Mouse (Mus musculus): ENCODE measurements around the gene Fxr2.
"Not testable (repeated sequence)": the region's sequence is repeated elsewhere in the genome, so short reads cannot be mapped to it uniquely, and the experiment has no call there.

The Fxr2 gene

GRCm38 (mm10) chr11:69610899-69611298 lies 21.9 kb upstream of the Fxr2 start:
- DNase-seq (ENCODE audit: low spot score in 2 of 2): no peak

GRCm38 (mm10) chr11:69613553-69614256 lies 19.1 kb upstream of the Fxr2 start:
- peak; percentile 71 to 85 for DNase-seq (ENCODE audit: low spot score in 2 of 2)

- DNase-seq (ENCODE audit: low spot score in 2 of 2): not testable (repeated sequence)
These were observed 18.6 kb upstream of the Fxr2 start for GRCm38 (mm10) chr11:69614257-69614588.

GRCm38 (mm10) chr11:69616781-69617180 lies 16.0 kb upstream of the Fxr2 start:
- DNase-seq (ENCODE audit: low spot score in 2 of 2): no peak

GRCm38 (mm10) chr11:69617805-69618204 lies 15.0 kb upstream of the Fxr2 start, which contains the start of gene Shbg:
Gene Shbg (minus strand): TSS chr11:69617905.
- no peak for DNase-seq (ENCODE audit: low spot score in 2 of 2)

- DNase-seq (ENCODE audit: low spot score in 2 of 2): no peak
These were observed 12.3 kb upstream of the Fxr2 start for GRCm38 (mm10) chr11:69620394-69621081.

GRCm38 (mm10) chr11:69621571-69622268 lies 11.1 kb upstream of the Fxr2 start, which contains the start of gene Sat2:
Gene Sat2 (plus strand): TSS chr11:69622024.
- DNase-seq (ENCODE audit: low spot score in 2 of 2): peak; percentile 53 to 70

- DNase-seq (ENCODE audit: low spot score in 2 of 2): no peak
These were observed 10.4 kb upstream of the Fxr2 start for GRCm38 (mm10) chr11:69622406-69622805.

GRCm38 (mm10) chr11:69623006-69623405 lies 9.8 kb upstream of the Fxr2 start:
- no peak for DNase-seq (ENCODE audit: low spot score in 2 of 2)

GRCm38 (mm10) chr11:69624339-69624738 lies 8.5 kb upstream of the Fxr2 start:
- DNase-seq (ENCODE audit: low spot score in 2 of 2): not testable (repeated sequence)

GRCm38 (mm10) chr11:69628286-69628685 lies 4.5 kb upstream of the Fxr2 start:
- peak; percentile 35 to 62 for DNase-seq (ENCODE audit: low spot score in 2 of 2)

- no peak for DNase-seq (ENCODE audit: low spot score in 2 of 2)
These were observed 3.0 kb upstream of the Fxr2 start for GRCm38 (mm10) chr11:69629802-69630201.

GRCm38 (mm10) chr11:69633128-69633866 lies 507 bp downstream of the Fxr2 start:
- peak in 1 of 2 experiments; percentile 76 for DNase-seq (ENCODE audit: low spot score in 2 of 2)

GRCm38 (mm10) chr11:69635471-69635870 lies 2.7 kb downstream of the Fxr2 start:
- DNase-seq (ENCODE audit: low spot score in 2 of 2): no peak

- DNase-seq (ENCODE audit: low spot score in 2 of 2): no peak
These were observed 13.1 kb downstream of the Fxr2 start for GRCm38 (mm10) chr11:69645860-69646259.

GRCm38 (mm10) chr11:69653399-69653798 lies 20.6 kb downstream of the Fxr2 start:
- DNase-seq (ENCODE audit: low spot score in 2 of 2): no peak

- DNase-seq (ENCODE audit: low spot score in 2 of 2): no peak
These were observed 22.0 kb downstream of the Fxr2 start for GRCm38 (mm10) chr11:69654760-69655159.

- peak; percentile 27 to 58 for DNase-seq (ENCODE audit: low spot score in 2 of 2)
These were observed 22.7 kb downstream of the Fxr2 start, which contains the start of gene Sox15 for GRCm38 (mm10) chr11:69655264-69656064. Gene Sox15 (plus strand): TSS chr11:69655314.

GRCm38 (mm10) chr11:69656065-69656455 lies 23.3 kb downstream of the Fxr2 start:
- DNase-seq (ENCODE audit: low spot score in 2 of 2): no peak

- DNase-seq (ENCODE audit: low spot score in 2 of 2): peak in 1 of 2 experiments; percentile 42
These were observed 24.0 kb downstream of the Fxr2 start for GRCm38 (mm10) chr11:69656617-69657461.
